Mouse (Mus musculus): ENCODE results near the gene Wdr6. TPM values are rescaled to one million over a fixed set of nuclear protein-coding genes. Genes with fewer than 3 reads are reported as not detected.

Wdr6 gene
- polyA plus RNA-seq, 2 experiments, result 8.4 TPM

DNA sequence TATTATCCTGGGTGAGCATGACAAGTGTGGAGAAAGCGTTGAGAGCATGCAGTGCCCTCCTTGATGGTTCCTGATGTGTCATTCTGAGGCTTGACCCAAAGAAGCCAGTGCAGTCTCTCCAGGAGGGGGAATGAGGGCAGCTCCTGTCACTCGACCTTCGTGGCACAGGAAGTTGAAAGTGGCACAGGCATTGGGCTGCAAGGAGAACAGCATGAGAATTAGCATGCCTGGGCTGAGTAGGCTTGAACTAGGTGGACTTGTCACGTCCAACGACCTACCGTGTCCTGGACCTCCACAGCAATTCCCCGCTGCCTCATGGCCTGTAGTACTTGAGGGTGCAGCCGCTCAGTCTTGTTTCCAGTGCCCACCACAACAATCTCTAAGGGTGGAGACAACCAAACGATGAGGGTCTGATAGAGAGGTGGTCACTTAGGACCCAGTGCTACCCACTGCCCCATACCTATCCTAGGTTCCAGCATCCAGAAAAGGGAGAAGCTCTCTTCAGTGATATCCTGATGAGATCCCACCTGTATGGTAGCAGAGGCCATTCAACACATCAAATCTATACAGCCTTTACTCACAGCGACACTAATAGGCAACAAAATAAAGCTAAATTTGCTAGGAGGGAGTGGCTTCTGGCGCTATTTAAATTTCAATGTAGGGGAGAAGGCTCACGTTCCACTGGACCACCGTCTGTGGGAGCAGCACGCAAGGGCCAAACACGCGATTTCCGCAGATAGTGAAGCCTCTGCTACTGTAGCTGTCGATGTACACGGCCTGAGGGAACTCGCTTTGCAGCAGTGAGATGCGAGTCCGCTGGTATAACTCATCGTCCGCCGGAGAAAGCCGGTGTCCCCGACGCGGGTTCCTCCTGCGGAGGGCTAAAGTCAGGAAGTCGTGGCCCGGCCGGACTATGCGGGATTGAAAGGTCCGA lies 12.4 kb downstream of the Wdr6 start:
- Histone ChIP-seq H3K36me3 (replicated peaks; ENCODE audit: control insufficient read depth, insufficient read depth, low read depth) (peaks cover 31% of the 10 kb centered on the region), H3K9me3 (ENCODE audit: control insufficient read depth, low read length) (no peaks in the 10 kb centered on the region), H3K4me2 (ENCODE audit: low read depth) (peak overlapping the region; percentile 99), H3K4me1 (replicated peaks; ENCODE audit: control insufficient read depth in 2 of 2, insufficient read depth in 2 of 2, low read length in 1 of 2) (peaks cover 21 to 34% of the 10 kb centered on the region in 2 experiments), H3K27ac (peak overlapping the region; percentile 93), H3K4me3 (ENCODE audit: insufficient read depth in 1 of 2, low read depth in 2 of 2, low read length in 2 of 2) (peak overlapping the region; percentile 83 to 86), H3K9ac (replicated peaks) (peak overlapping the region; percentile 87), H3K27me3 (ENCODE audit: control insufficient read depth, insufficient read depth, low read length) (no peaks in the 10 kb centered on the region)
- no peak for TF ChIP-seq CTCF (IDR thresholded peaks at IDR 0.05; ENCODE audit: low read depth)
- no peak for TF ChIP-seq EP300 (IDR thresholded peaks at IDR 0.05; ENCODE audit: low read depth)
- no peak for DNase-seq (ENCODE audit: low read depth in 3 of 3, low spot score in 3 of 3)
- ATAC-seq (ENCODE audit: insufficient read depth), result peak; percentile 3
- 7% methylated on average over 35 of the region's 35 CpGs for WGBS (ENCODE audit: insufficient replicate concordance)

DNA sequence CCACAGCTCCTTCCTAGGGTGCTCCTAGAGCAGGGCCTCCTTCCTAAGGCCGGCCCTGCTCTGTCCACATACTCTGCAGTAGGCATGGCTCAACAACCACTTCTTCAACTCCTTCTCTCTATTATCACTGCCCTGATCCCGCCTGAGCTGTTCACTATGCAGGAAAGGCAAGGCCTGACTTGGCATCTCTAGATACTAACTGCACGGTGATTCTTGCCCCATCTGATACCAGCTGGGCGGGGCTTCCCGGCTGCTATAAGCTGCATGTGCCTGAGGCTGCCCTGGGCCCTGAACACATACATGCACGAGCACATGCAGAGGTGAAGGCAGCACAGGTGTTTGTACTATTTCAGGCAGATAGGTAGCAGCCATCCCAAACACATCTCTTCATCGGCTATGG lies 14.4 kb downstream of the Wdr6 start:
- Histone ChIP-seq H3K36me3 (replicated peaks; ENCODE audit: control insufficient read depth, insufficient read depth, low read depth) (peaks cover 36% of the 10 kb centered on the region), H3K4me3 (ENCODE audit: insufficient read depth in 1 of 2, low read depth in 2 of 2, low read length in 2 of 2) (no peak overlapping the region), H3K4me1 (replicated peaks; ENCODE audit: control insufficient read depth in 2 of 2, insufficient read depth in 2 of 2, low read length in 1 of 2) (peaks cover 22 to 29% of the 10 kb centered on the region in 2 experiments), H3K4me2 (ENCODE audit: low read depth) (no peak overlapping the region), H3K27me3 (ENCODE audit: control insufficient read depth, insufficient read depth, low read length) (no peaks in the 10 kb centered on the region), H3K9me3 (ENCODE audit: control insufficient read depth, low read length) (no peaks in the 10 kb centered on the region), H3K9ac (replicated peaks) (no peak overlapping the region), H3K27ac (no peak overlapping the region)
- ATAC-seq (ENCODE audit: insufficient read depth), result no peak
- 46% methylated on average over 7 of the region's 7 CpGs for WGBS (ENCODE audit: insufficient replicate concordance)
- no peak for TF ChIP-seq CTCF (IDR thresholded peaks at IDR 0.05; ENCODE audit: low read depth)
- no peak for TF ChIP-seq EP300 (IDR thresholded peaks at IDR 0.05; ENCODE audit: low read depth)
- DNase-seq (ENCODE audit: low read depth in 3 of 3, low spot score in 3 of 3), result no peak

DNA sequence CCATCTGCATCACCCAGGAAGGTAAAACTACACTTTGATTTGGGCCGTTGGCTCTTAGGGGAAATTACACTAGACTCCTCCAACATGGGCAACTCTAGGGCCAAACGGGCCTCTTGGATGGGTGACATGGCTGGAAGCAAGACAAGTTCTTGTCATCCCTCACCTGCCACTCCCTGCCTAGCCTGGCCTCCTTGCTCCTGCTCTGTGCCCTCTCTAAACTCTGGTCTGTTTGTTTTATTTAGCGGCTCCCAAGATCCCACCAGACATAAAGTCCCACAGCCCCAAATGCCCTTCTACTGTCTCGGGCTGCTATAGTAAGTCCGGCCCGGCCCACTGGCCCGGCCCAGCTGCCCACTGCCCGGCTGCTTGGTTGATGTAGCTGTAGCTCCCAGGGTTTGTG lies 14.9 kb downstream of the Wdr6 start:
- H3K27me3 ChIP-seq (ENCODE audit: control insufficient read depth, insufficient read depth, low read length), result no peaks in the 10 kb centered on the region
- no peak for DNase-seq (ENCODE audit: low read depth in 3 of 3, low spot score in 3 of 3)
- H3K36me3 ChIP-seq (replicated peaks; ENCODE audit: control insufficient read depth, insufficient read depth, low read depth), result peaks cover 41% of the 10 kb centered on the region
- no peak overlapping the region for H3K9ac ChIP-seq (replicated peaks)
- no peak overlapping the region for H3K27ac ChIP-seq
- ATAC-seq (ENCODE audit: insufficient read depth), result no peak
- TF ChIP-seq EP300 (IDR thresholded peaks at IDR 0.05; ENCODE audit: low read depth) (no peak), CTCF (IDR thresholded peaks at IDR 0.05; ENCODE audit: low read depth) (no peak)
- peaks cover 18 to 24% of the 10 kb centered on the region in 2 experiments for H3K4me1 ChIP-seq (replicated peaks; ENCODE audit: control insufficient read depth in 2 of 2, insufficient read depth in 2 of 2, low read length in 1 of 2)
- no peaks in the 10 kb centered on the region for H3K9me3 ChIP-seq (ENCODE audit: control insufficient read depth, low read length)
- WGBS (ENCODE audit: insufficient replicate concordance), result 85% methylated on average over 8 of the region's 8 CpGs
- no peak overlapping the region for H3K4me3 ChIP-seq (ENCODE audit: insufficient read depth in 1 of 2, low read depth in 2 of 2, low read length in 2 of 2)
- H3K4me2 ChIP-seq (ENCODE audit: low read depth), result no peak overlapping the region

DNA sequence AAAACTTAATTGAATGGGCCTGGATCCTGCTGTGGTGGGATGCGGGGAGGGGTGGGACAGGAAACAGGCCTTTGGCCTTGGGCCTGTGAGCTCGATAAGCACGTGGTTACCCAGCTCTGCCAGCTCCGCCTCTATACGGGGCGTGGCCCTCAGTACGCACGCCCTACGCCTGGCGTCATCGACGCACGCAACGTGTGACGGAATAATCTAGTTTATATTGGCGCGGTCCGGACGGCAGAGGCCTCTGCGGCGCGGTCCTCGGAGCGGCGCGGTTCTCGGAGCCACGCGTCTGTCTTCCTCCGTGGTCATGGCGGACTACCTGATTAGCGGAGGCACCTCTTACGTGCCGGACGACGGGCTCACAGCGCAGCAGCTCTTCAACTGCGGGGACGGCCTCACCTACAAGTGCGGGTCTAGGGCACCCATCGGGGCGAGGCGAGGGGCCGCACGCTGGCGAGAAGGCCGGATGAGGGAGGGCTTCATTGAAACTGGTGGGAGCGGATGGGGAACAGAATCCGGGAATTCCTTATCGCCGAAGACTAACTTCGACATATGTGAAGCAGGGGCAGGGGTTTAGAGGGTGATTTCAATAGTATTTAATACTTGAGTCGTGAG lies 18.2 kb downstream of the Wdr6 start, which contains the start of gene Impdh2:
Gene Impdh2 (plus strand): TSS at position 60 of the 615 bp plus-strand sequence.
- peak within 1 kb of the TSS; percentile 97 for H3K4me2 ChIP-seq (ENCODE audit: low read depth)
- peak within 1 kb of the TSS; percentile 66 for H3K27ac ChIP-seq
- ATAC-seq (ENCODE audit: insufficient read depth), result peak; percentile 98
- H3K9me3 ChIP-seq (ENCODE audit: control insufficient read depth, low read length), result no peaks in the 10 kb centered on the region
- peaks cover 11 to 14% of the 10 kb centered on the region in 2 experiments; a peak in 3 of 4 replicates for H3K4me1 ChIP-seq (replicated peaks; ENCODE audit: control insufficient read depth in 2 of 2, insufficient read depth in 2 of 2, low read length in 1 of 2)
- no peaks in the 10 kb centered on the region for H3K27me3 ChIP-seq (ENCODE audit: control insufficient read depth, insufficient read depth, low read length)
- WGBS (ENCODE audit: insufficient replicate concordance), result under 1% methylated on average over 50 of the region's 53 CpGs
- peaks cover 64% of the 10 kb centered on the region for H3K36me3 ChIP-seq (replicated peaks; ENCODE audit: control insufficient read depth, insufficient read depth, low read depth)
- peak within 1 kb of the TSS; percentile 78 to 81 for H3K4me3 ChIP-seq (ENCODE audit: insufficient read depth in 1 of 2, low read depth in 2 of 2, low read length in 2 of 2)
- H3K9ac ChIP-seq (replicated peaks), result peak within 1 kb of the TSS; percentile 82
- peak; percentile 93 to 95 (median 94) for DNase-seq (ENCODE audit: low read depth in 3 of 3, low spot score in 3 of 3)
- peak; percentile 33; the same call in 1 of the 2 replicates for TF ChIP-seq CTCF (IDR thresholded peaks at IDR 0.05; ENCODE audit: low read depth)
- TF ChIP-seq EP300 (IDR thresholded peaks at IDR 0.05; ENCODE audit: low read depth), result no peak

DNA sequence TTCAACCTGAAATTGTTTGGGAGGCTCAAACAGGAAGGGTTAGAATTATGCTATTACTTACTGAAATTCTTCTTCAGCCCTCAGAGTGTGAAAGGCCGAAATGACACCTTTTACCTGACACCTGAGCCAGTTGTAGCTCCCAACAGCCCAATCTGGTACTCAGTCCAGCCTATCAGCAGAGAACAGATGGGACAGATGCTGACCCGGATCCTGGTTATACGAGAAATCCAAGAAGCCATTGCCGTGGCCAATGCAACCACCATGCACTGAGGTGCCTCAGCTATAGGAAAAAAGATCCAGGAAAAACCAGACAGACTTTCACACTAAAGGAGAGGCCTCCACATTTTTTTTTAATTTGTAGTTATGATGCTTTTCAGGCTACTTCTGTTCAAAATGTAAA lies 19.4 kb downstream of the Wdr6 start:
- Histone ChIP-seq H3K9me3 (ENCODE audit: control insufficient read depth, low read length) (no peaks in the 10 kb centered on the region), H3K27ac (no peak overlapping the region), H3K4me3 (ENCODE audit: insufficient read depth in 1 of 2, low read depth in 2 of 2, low read length in 2 of 2) (no peak overlapping the region), H3K27me3 (ENCODE audit: control insufficient read depth, insufficient read depth, low read length) (no peaks in the 10 kb centered on the region), H3K4me2 (ENCODE audit: low read depth) (no peak overlapping the region), H3K4me1 (replicated peaks; ENCODE audit: control insufficient read depth in 2 of 2, insufficient read depth in 2 of 2, low read length in 1 of 2) (peaks cover 10 to 14% of the 10 kb centered on the region in 2 experiments; a peak in 3 of 4 replicates), H3K9ac (replicated peaks) (no peak overlapping the region), H3K36me3 (replicated peaks; ENCODE audit: control insufficient read depth, insufficient read depth, low read depth) (peaks cover 65% of the 10 kb centered on the region)
- WGBS (ENCODE audit: insufficient replicate concordance), result 73% methylated on average over 4 of the region's 4 CpGs
- ATAC-seq (ENCODE audit: insufficient read depth), result no peak
- TF ChIP-seq EP300 (IDR thresholded peaks at IDR 0.05; ENCODE audit: low read depth) (no peak), CTCF (IDR thresholded peaks at IDR 0.05; ENCODE audit: low read depth) (no peak)
- DNase-seq (ENCODE audit: low read depth in 3 of 3, low spot score in 3 of 3), result no peak

Measured in liver, embryonic 14.5 days (tissue).